Mouse (Mus musculus): ENCODE results near the gene Upk3a.

Gene Upk3a

DNA sequence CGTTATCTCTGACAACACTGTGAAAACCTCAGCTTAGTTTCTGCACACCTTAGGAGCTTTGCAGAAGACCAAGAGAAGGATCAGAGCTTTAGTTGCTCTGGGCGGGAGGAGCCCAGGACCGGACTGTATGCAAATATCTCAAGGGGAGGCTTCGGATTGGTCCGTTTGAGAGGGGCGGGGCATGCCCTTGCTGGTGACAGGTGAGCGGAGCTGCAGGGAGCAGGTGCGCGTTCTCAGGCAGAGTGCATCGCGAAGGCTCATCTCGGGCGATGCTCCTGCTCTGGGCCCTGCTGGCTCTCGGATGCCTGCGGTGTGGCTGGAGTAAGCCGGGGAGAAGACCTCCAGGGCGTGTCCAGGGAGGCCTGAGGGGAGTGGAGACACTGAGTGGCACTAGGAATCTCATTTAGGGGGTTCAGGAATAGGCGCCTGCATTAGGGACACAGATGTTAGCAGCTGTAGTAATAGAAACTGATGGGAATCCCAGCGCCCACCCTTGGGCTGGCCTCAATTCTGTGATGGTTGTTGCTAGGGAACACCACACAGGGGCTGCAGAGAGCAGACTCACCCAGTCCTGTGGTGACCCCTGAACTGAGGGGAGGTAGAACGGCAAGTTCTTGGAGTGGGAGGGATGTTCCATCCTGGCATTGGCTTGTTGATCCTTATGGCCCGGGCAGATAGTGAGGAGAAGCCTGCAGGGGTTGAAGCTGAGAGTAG is at the start of gene Upk3a:
TSS of gene Upk3a (plus strand) at position 191 of the 714 bp plus-strand sequence.
- peak; percentile 67 to 74 for DNase-seq

DNA sequence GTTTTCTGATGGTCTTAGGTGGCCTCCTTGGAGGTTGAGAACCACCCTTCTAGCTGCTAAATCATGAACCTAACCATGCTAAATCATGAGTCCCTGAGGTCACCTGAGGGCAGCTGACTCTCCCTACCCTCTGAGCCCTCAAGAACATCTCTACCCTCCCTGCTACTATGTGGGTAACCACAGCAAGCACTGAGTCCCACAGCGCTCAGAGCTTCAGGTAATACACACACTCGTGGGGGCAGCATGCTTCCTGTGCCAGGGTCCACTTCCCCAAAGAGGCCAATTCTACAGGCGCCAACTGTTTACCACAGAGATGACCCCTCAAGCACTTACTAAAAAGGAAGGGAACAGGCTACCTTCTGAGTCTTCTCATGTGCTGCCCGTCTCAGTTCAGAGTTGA is 48.4 kb upstream of the Upk3a start:
- no peak for DNase-seq

GRCm38 (mm10) chr15:84972860-84973543 is 43.9 kb upstream of the Upk3a start:
- peak; percentile 64 to 77 for DNase-seq

DNA sequence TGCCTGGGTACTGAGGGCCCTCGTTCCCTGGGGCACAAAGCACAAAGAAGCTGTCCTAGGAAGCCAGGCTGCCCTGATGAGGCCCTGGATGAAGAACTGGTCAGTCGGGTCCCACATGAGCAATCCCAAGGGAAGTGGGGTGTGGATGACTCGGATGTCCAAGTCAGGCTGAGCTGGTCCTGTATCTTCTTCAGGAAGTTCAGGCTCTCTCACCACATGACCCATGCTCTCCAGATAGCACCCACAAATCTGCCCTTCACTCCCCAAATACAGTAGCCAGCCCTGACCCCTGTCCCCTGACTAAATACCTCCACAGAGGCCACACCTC is 43.4 kb upstream of the Upk3a start:
- no peak for DNase-seq

DNA sequence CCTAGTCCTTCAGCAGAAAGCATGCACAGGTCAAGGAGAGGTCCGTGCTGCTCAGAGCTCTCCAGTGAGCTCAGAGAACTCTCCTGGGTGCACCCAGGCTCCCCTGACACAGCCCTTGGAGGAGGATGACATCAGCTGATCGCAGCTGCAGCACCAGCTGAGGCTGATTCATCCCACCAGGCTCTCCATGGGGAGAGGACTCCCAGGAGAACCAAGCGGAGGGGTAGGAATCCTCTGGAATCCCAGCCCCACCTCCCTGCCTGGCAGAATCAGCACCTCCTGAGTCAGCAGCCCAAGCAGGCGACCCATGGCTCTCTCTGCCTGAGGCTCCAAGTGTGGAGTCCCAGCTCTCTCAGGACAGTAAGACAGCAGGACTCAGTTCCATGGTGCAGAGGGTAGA is 41.2 kb upstream of the Upk3a start:
- no peak for DNase-seq

DNA sequence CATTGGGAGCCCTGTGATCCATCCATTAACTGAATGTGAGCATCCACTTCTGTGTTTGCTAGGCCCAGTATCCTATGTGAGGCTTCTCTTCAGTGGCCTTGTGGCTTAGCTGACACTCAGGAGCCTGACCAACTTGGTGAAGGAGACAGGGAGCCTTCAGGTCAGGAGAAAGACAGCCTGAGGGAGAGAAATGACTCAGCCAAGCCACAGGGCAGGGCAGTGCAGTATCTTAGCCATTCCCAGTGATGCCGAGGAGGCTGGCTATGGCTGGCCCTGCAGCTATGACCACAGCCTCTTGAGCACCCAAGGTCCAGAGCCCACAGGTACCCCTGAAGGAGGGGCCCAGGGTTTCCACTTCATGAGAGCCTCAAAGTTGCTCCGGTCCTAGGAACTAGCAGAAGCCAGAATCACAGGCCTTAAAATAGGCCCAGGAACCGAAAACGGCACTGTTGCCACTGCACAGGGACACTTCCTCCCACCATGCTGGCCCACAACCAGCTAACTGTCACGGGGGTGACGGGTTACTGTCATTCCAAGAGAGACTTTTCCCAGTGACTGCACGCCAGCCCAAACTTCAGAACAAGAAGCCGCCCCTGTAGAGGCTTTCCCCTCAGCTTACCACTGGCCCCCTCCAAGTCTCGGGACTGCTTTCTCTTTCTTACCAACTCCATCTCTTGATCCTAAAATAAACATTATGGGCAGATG is 35.2 kb upstream of the Upk3a start:
- peak in 1 of 2 experiments; percentile 16 for DNase-seq

GRCm38 (mm10) chr15:84982888-84983287 is 34.1 kb upstream of the Upk3a start:
- no peak for DNase-seq

DNA sequence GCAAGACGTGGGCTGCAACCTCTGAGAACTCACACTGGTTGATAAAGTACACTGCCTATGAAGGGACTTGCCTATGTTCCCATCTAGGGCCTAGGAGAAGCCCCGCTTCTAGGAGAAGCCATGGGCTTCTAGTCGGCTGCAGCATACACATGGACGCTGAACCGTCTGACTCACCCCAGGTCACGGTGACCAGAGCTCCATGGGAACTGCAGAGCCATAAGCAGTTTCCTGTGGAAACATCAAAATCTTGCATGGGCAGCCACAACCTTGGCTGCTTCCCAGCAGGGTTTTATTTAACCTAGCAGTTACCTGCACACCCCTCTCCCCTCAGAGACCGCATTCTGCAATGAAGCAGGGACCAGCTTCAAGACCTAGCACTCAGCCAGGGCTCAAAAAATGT is 33.2 kb upstream of the Upk3a start:
- DNase-seq, result peak in 1 of 2 experiments; percentile 17

DNA sequence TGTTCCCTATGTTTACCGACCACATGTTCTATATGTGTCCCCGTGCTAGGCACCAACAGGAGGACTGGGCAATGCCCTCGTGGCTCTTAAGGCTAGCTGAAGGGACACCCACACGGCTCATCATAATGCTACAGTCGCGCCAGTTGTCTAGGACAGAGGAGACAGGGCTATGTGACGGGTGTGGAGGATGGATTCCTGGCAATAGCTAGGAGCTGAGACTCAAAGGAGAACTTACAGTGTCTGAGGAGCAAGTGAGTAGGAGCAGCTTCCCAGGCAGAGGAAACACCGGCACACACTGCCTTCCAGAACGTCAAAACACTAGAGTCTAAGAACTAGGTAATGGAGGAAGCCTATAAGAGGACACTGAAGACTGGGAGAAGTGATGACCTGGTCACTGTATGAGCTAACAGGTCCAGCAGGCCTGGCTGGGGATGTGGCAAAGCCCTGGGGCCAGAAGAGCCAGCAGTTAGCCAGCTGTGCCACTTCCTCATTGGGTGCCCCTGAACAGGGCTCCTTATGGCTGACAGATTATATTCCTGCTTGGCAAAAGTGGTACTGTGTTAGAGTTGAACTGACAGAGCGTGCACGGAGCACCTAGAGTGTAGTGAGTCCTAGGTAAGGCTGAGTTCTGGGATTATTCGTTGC is 31.3 kb upstream of the Upk3a start:
- DNase-seq, result no peak

DNA sequence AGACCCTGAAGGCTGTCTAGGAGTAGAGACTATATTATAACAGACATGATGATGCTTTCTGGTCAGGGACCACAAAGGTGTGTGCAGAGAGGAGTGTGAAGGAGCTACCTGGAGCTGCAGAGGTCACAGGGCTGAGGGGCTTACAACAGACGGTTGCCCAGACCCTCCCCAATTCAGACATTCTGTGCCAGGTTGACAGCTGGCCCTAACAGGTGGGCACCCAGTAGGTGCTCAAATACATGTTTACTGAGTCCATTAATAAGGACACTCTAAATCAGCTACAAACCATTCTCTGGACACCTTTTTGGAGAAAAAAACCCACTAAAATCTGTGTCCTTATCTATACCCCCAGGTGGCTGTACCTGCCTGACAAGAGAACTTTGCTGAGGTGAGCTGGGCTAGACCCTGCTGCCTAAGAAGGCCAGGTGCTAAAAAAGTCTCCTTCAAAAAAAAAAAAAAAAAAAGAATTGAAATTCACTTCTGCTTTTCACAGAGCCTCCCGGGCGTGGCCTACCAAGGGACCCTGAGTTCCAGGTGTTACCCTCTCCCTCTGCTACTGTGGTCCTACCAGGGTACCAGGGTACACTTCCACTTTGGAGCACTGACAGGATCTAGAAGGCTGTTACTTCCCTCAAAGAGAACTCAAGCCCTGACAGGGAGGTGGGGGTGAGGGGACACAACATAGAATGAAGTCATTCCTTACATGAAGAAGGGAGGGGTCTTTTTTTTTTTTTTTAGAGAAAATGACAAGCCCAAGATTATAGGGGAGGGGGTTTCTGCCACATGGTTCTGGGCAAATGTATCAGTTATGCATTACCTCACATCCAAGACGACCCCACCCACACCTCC is 30.5 kb upstream of the Upk3a start:
- DNase-seq, result peak; percentile 55 to 76

DNA sequence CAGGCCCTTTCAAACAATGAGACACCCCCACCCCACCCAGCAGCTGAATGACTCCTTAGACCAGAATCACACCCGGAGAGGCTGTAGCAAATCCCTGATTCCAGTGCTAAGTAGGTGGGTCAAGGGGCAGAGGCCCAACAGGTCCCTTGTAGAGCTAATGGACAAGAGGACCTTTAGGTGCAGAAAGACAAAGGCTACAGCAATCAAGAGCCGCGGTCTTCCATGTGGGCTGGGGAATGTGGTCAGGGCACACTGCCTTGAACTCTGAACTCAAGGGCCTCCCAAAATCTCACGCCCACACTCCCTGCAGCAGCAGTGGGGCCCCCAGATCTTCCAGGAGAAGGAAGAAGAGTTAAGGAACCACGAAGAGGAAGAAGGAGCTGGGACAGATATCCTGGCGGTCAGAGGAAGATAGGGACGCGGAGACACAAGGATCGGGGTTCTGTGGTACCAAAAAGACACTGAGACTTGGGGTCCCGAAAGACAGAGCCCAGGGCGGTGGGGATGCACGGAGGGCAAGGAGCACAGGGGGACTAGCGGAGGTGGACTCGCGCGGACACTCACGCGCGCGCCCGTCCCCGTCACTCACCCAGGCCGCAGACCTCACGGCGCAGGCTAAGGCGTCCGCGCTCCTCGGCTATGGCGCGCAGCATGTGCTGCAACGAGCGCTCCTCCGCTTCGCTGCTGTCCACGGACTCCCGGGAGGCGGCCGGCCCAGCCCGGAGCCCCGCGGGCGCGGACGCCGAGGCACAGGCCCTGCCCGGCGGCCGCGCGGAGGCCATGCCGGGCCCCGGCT is 29.7 kb upstream of the Upk3a start:
- peak; percentile 69 to 73 for DNase-seq

- DNase-seq, result peak; percentile 93 to 96
These were observed 28.8 kb upstream of the Upk3a start, which contains the start of gene 5031439G07Rik for GRCm38 (mm10) chr15:84987874-84988825. 5031439G07Rik (minus strand) TSS chr15:84988551.

- DNase-seq, result no peak
These were observed 27.8 kb upstream of the Upk3a start for GRCm38 (mm10) chr15:84989098-84989497.

DNA sequence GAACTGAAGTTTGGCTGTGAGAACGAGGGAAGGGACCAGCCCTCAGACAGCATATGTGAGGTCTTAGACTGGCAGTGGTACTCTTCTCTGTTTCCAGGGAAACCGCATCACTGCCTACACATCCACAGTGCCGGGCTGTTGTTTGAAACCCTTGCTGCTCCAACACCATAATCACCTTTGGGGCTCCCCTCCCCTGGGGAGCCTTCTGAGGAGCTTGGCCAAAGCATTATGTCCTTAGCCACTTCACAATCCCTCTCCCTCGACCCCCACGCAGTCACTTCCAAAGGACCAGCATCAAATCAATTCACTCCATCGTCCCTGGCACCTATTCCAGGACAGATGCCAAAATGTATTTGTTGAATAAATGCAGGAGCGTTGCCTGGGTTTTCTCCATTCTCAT is 27.2 kb upstream of the Upk3a start:
- DNase-seq, result peak; percentile 34 to 45

GRCm38 (mm10) chr15:84994498-84994897 is 22.4 kb upstream of the Upk3a start:
- DNase-seq, result no peak

- no peak for DNase-seq
These were observed 21.9 kb upstream of the Upk3a start for GRCm38 (mm10) chr15:84995041-84995440.

DNA sequence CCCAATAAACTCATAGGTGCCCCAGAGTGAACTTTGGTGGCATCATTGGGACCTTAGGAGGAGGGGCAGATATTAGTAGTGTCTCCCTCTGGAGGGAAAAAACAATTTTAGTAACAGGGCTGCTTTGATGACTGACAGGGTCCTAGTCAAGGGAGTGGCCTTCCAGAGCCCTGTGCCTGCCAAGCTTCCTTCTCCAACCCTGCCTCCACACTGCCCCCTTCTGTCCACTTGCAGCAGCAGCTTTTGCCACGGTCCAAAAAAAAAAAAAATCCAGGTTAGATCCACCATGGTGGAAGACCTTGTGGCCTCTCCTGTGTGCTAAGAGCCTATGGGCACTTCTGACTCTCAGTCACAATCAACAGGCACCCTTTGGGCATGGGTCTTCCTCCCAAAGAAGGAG is 21.0 kb upstream of the Upk3a start:
- DNase-seq, result peak; percentile 84 to 89

GRCm38 (mm10) chr15:84997768-84998454 is 19.0 kb upstream of the Upk3a start:
- no peak for DNase-seq

DNA sequence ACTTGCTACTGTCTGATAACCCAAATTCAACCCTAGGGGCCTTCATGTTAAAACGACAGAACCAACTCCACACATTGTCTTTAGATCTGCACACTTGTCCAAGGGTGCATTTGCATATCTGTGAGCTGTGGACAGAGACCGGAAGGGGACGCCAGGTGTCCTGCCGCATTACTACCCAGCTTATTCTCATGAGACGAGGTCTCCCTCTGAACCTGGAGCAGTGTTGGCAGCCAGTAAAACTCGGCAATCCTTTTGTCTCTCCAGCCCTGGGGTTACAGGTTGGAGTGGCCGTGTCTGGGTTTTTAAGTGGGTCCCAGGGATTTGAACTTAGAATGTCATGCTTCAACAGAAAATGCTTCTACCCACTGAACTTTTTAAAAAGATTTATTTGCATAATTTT is 17.0 kb upstream of the Upk3a start:
- DNase-seq, result no peak
